Mouse (Mus musculus) E14TG2a.4 (cell line): Measurements from ENCODE around the gene Nlrp4b.

Source experiments
- CTCF ChIP-seq: conservative IDR thresholded peaks from 2 replicates; pipeline ENCODE4 v1.5.1; 2014; ENCODE audit warnings: low read length
- NANOG ChIP-seq: IDR thresholded peaks from 2 replicates; pipeline ENCODE4 v1.6.1; 2014; ENCODE audit warnings: borderline replicate concordance, low read length, mixed read lengths

- TF ChIP-seq CTCF (no peak), NANOG (no peak)
Measured at GRCm38 (mm10) chr7:10687489-10687888, at the start of gene Nlrp4b.
